Mouse (Mus musculus): ENCODE results near the gene Slc16a9.

Gene Slc16a9

GRCm38 (mm10) chr10:70250354-70250753, 5.5 kb downstream of the Slc16a9 start:
- DNase-seq (ENCODE audit: low spot score), result no peak

DNA sequence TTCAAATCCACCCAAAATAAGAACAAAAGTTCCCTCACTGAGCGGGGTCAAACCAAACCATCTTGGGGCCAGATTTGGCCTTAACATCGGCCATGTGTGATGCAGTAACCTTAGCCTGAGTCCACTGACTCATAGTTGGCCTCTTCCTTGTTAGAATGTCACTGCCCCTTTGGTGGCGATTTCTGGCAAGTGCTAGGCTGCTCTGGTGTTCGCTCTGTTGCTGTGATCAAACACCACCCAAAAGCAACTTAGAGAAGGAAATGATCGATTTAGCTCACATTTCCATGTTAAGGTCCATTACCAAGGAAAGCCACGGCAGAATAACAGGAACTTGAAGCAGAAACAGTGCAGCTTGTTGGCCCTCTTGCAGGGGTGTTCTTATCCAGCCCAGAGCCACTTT, 5.9 kb downstream of the Slc16a9 start:
- DNase-seq (ENCODE audit: low spot score), result no peak

DNA sequence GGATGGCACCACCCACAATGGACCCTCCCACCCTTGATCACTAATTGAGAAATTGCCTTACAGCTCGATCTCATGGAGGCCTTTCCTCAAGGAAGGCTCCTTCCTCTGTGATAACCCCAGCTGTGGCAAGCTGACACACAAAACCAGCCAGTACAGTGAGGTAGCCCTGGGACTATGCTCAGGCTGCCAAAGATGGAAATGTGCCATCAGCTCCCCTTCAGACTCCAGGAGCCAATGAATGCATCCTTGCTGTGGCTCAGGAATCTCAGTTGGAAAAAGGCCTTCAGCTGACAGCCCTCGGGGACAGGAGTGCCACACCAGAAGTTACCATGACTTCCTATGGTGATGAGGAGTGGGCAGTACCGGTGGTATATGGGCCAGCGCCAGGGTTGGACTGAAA, 9.8 kb downstream of the Slc16a9 start:
- DNase-seq (ENCODE audit: low spot score), result no peak

DNA sequence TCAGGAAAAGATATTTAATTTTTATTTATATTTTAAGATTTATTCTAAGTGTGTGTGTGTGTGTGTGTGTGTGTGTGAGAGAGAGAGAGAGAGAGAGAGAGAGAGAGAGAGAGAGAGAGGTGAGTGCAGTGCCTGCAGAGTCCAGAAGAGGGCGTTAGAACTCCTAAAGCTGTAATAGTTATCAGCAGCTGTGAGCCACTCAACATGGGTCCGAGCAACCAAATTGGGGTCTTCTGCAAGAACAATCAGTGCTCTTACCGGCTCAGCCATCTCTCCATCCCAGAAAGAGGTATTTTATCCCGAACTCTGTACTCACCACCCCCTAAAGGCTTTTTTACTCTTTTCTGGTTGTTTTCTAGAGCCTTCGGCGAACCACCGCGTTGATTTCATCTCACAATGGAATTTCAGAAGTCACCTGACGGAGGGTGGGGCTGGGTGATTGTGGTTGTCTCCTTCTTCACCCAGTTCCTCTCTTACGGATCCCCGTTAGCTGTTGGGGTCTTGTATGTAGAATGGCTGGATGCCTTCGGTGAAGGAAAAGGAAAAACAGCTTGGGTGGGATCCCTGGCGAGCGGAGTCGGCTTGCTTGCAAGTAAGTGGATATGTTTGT, 10.8 kb downstream of the Slc16a9 start:
- DNase-seq (ENCODE audit: low spot score), result no peak

GRCm38 (mm10) chr10:70257029-70257428, 12.1 kb downstream of the Slc16a9 start:
- no peak for DNase-seq (ENCODE audit: low spot score)

DNA sequence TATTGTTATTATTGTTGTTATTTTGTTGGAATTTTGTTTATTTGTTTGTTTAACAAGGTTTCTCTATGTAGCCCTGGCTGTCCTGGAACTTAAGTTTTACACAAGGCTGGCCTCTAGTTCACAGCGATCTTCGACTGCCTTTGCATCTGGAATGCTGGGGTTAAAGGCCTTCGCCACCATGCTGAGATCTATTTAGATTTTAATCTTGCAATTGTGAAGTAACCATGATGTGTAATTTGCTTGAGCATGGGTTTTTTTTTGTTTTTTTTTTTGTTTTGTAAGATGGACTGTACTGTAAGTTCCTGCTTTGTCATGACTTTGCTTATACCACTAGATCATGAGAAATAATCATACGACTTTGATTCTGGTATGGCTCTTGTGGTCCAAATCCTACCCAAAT, 16.0 kb downstream of the Slc16a9 start:
- no peak for DNase-seq (ENCODE audit: low spot score)

- no peak for DNase-seq (ENCODE audit: low spot score)
Measured at GRCm38 (mm10) chr10:70262051-70262450, 17.2 kb downstream of the Slc16a9 start.

GRCm38 (mm10) chr10:70263681-70264189, 18.8 kb downstream of the Slc16a9 start:
- no peak for DNase-seq (ENCODE audit: low spot score)

- no peak for DNase-seq (ENCODE audit: low spot score)
Measured at GRCm38 (mm10) chr10:70264337-70265036, 19.6 kb downstream of the Slc16a9 start.

DNA sequence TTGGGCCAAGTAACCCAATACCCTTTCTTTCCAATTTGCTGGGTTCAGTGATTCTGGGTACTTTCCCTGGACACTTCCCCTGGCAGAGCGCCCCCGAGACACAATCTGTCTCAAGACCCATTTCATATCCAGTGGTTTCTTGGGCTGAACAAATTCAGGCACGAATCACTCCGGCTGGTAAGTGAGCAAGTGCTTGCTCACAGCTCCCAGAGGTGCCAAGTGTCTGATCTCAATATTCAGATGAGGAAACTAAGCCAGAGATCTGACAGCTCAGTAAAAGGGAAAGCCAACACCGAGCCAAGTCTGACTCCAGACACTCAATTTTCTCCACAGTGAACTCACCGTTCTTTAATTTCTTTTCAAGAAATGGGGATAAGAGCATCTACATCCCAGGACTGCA, 21.6 kb downstream of the Slc16a9 start:
- DNase-seq (ENCODE audit: low spot score), result no peak

DNA sequence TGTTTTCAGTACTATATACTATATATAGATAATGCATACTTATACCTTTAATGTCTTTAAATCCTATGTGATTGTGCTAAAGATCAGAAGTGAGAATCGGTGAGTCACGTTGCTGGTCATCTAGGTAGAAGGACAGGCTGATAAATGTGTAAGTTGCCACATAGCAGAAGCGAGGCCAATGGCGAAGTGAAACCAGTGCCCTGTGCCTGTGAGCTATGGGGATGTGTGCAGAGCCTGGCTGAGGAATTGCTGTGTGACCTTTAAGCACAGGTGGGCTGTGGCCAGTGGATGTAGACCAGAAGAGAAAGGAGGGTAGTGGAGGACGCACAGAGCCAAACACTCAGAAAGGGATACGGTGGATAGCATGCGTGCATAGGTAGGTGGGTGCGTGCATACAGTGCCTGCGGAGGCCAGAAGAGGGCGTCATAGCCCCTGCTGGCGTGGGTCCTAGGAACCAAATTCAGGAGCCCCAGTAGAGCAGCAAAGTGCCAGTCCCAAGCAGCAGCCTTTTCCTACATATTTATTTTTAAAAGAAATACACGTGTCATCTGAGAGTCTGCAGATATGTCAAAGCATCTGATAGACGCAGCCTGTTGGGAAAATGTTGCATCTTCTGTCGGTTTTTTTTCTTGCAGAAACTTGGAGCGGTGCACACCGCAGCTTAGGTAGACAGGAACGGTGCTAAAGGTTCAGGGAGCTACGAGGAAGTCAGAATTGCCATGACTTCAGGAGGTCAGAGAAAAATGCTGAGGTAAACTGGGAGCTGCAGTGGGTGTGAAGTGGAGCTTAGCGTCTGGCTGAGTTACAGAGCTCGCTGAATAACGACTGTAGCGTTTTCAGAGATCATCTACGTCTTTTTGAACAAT, 23.9 kb downstream of the Slc16a9 start:
- no peak for DNase-seq (ENCODE audit: low spot score)

DNA sequence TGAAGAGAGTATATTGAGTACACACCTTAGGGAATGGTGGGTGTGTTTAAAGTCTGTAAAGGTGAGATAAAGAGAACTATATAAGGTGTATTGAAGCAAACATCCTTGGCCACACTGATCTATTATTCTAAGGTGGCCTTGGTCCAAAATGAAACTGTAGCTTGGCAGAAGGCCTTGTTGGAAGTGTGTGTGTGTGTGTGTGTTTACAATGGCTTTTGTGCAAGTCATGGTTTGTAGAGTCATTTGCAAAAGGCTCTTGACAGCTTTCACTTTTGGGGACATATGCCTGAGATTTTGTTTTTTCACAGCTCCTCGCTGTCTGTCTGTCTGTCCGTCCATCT, 24.5 kb downstream of the Slc16a9 start:
- DNase-seq (ENCODE audit: low spot score), result no peak

DNA sequence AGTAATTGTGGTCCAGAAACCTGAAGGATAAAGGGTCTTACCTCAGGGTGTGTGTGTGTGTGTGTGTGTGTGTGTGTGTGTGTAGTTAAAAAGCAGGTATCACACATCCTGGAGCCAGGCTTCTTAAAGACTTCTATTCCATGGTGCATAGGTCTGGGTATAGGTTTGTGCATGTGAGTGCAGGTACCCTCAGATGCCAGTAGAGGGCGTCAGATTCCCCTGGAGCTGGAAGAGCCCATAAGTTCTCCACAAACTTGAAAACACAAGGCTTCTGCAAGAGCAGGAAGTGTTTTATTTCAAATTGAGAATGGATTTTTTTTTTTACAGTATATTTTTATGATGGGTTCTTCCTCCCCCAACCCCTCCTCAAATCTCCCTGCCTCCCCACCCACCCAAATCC, 31.8 kb downstream of the Slc16a9 start:
- no peak for DNase-seq (ENCODE audit: low spot score)

DNA sequence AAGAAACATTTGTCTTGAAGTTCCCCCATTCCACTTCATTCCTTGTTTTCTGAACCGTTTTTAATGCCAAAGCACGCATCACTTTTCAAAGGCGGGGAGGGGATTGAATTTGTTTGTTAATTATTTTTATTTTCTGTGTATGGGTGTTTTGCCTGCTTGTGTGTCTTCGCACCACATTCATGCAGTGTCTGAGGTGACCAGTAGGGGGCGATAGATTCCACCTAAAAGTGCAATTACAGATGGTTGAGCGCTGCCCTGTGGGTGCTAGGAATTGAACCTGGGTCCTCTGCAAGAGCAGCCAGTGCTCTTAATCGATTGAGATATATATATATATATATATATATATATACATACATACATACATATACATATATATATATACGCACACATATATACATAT, 34.4 kb downstream of the Slc16a9 start:
- no peak for DNase-seq (ENCODE audit: low spot score)

- peak; percentile 43 for DNase-seq (ENCODE audit: low spot score)
Measured at GRCm38 (mm10) chr10:70287825-70288235, 42.9 kb downstream of the Slc16a9 start.

DNA sequence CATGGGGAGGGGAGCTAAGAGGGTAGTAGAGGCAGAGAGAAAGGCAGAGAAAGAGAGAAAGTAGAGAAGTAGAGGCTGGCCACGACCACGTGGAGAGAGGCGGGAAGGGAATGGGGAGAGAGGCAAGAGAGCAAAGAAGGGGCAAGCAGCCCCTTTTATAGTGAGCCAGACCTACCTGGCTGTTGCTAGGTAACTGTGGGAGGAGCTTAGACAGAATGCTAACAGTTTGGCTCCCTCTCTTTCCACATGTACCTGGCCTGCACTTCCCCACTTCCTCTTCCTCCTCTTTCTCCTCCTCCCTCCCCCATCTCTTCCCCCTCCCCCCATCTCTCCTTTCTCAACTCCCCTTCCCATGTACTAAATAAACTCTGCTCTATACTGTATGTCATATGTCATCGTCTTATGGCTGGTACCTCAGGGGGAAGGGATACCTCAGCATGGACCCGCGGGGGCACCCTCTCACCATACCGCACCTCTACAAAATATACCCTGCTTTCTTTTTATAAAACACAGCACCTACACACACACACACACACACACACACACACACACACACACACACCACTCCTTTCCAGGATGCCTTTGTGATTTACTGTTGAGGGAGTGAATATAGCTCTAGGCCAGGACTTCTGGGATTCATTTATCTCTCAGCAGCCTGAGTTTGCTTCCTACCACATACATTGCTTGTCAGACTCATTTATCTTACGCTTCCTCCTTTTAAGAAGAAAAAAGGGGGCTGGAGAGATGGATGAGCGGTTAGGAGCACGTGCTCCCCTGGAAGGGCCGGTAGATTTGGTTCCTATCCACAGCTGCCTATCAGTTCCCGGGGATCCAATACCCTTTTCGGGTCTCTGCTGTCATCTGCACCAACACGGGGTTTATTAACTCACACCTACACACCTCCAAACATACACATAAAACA, 43.8 kb downstream of the Slc16a9 start:
- DNase-seq (ENCODE audit: low spot score), result no peak

DNA sequence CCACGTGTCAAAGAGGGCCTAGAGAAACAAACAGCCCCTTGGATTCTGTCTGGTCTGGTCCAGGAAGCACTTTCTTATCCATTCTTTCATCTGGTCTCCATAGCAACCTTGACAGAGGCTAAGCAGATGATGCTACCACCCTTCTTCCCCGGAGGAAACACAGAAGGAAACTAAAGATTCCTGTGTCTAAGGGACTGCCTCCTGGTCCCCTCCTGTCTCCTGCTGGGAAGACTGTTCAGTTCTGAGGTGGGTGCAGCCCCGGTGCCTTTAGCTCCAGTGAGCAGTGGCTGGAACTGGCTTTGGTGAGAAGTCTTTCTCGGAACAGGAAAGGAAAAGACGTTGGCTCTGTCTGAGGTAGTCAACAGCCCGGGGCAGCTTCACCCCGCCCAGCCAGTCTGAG, 47.1 kb downstream of the Slc16a9 start:
- DNase-seq (ENCODE audit: low spot score), result peak; percentile 89

DNA sequence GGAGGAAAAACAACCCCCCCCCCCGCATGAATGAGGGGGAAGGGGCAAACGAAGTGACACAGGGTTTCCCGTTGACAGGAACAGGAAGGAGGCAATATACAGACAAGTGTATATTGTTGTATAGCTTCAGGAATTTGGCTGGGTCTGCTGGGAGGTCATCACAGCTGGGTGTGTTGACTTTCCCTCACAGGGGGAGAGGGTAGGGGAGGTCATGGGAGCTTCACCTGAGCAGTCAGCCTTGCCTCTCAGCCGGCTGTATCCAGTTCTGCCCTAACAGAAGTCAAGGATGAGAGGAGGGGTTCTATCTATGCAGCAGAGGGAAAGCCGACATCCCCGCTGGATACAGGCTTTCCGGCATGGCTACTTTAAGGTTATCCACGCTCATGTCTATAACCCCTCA, 49.2 kb downstream of the Slc16a9 start:
- no peak for DNase-seq (ENCODE audit: low spot score)

DNA sequence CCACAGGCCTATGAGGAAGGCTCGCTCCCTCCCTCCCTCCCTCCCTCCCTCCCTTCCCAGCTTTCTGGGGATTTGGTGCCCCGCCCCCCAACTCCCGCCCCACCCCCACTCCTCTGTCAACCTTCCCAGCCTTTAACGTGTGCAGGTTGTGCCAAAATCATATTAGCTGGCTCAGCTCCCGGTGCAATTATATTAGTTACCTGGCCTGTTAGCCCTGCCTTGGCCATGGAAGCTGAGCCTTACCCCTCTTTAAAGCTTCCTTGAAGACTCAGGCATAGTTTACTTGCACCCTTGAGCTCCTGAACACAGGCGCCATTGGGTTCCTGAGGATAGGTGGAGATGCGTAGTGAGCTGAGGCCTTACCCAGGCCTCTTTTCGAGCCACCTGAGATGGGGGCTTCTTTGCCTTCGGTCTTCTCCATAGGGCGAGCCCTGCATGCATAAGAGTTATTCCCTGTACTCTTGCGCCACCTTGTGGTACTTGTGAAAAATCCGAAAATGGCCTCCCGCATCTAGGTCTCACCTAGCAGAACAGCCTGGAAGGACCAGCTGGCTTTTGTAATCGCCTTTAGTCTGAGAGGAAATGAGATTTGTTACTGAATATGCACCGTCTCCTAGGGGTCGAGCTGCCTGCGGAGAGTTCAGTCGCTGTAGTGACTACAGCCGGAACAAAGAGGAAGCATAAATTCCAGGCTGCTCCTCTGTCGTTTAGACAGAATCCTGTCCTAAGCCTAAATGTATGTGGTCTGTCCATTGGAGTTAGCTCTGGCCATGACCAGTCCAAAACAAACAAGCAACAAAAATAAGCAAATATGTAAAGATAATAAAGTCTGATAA, 51.8 kb downstream of the Slc16a9 start:
- peak; percentile 91 for DNase-seq (ENCODE audit: low spot score)

DNA sequence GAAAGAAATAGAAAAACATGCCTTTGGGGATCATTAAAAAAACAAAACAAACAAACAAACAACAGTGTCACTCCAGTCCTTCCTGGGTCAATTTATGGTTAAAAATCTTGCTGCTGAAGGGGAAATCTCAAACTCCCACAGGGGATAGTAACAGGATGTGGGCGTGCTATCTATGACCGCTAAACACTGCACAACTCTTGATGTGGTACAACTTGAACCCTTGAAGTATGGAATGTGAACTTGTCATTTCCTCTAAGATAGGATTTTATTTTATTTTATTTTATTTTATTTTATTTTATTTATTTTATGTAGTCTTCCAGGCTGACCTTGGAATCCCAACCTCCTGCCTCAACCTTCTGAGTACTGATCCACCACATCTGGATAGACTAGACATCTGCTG, 54.2 kb downstream of the Slc16a9 start:
- DNase-seq (ENCODE audit: low spot score), result no peak

DNA sequence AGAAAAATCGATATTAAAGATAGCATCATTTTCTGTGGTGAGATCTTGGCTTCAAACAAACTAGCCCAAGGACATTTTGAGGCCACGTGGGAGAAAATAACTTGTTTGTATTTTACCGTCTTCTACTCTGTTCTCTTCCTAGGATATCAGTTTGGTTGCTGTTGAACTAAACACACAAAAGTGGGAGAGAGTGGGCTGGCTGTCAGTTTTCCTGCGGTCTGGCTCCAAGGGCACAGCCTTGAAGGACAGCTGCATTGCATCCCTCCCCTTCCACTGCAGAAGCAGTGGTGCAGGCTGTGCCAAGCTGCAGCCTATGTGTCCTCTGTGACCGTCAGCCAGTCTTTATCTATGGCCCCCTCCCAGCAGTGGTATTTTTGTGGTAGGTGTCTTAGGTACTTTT, 54.8 kb downstream of the Slc16a9 start:
- DNase-seq (ENCODE audit: low spot score), result no peak

Measured in MN1 (cell line).